Mouse (Mus musculus) MEL (cell line): ENCODE measurements around the gene P3h3.

ENCODE experiments used
- CTCF ChIP-seq, 3 experiments: IDR thresholded peaks in 2 of 3; conservative IDR thresholded peaks in 1 of 3; 2 replicates each; pipeline ENCODE4 v1.5.1; 2011 to 2012; ENCODE audit warnings: low read length in 3 of 3, low read depth in 2 of 3, mild to moderate bottlenecking in 2 of 3, improper control_type of control experiment in 1 of 3, inconsistent platforms in 1 of 3, mixed read lengths in 1 of 3, moderate library complexity in 1 of 3; ENCODE audit not compliant: control insufficient read depth in 1 of 3, insufficient read depth in 1 of 3, poor library complexity in 1 of 3, severe bottlenecking in 1 of 3
- EP300 ChIP-seq, 2 experiments: IDR thresholded peaks; 2 replicates each; pipeline ENCODE4 v1.6.1; 2011; ENCODE audit warnings: improper control_type of control experiment in 2 of 2, low read length in 2 of 2, low read depth in 1 of 2, mild to moderate bottlenecking in 1 of 2
- POLR2AphosphoS5 ChIP-seq: IDR thresholded peaks from 2 replicates; pipeline ENCODE4 v1.6.1; 2012; ENCODE audit warnings: low read depth, borderline replicate concordance, mild to moderate bottlenecking, inconsistent platforms, low read length, moderate library complexity, mixed read lengths
- USF1 ChIP-seq: IDR thresholded peaks from 2 replicates; pipeline ENCODE4 v1.6.1; 2014; ENCODE audit warnings: low read depth, mild to moderate bottlenecking, inconsistent platforms, low read length, improper control_type of control experiment, moderate library complexity

DNA sequence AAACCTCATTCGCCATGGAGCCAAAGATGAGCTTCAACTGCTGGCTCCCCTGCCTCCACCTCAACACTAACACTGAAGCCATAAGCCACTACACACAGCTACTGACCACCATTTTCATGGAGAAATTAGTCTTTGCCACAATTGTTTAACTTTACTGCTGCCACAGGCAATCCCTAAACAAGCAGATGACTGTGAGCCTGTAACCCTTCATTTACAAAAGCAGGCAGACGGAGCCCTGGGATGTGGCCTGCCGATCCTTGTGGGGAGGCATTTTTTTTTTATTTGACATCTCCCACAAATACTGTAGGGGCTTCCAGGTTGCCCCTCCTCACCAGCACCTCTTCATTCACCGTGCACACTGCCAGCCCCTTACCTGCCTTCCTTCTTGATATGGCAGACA, 40.9 kb downstream of the P3h3 start:
- TF ChIP-seq POLR2AphosphoS5 (no peak), EP300 (IDR thresholded peaks at IDR 0.05; ENCODE audit: low read depth in 1 of 2, low read length in 2 of 2) (no peak), USF1 (no peak), CTCF (IDR thresholded peaks at IDR 0.05 in 2 of 3, conservative IDR thresholded peaks at IDR 0.05 in 1 of 3; ENCODE audit: control insufficient read depth in 1 of 3, insufficient read depth in 1 of 3, low read depth in 2 of 3, low read length in 3 of 3, poor library complexity in 1 of 3, severe bottlenecking in 1 of 3) (no peak)
